Mouse (Mus musculus): Measurements from ENCODE around the gene Tnfsf13. TPM values are rescaled to one million over a fixed set of nuclear protein-coding genes. Genes with fewer than 3 reads are reported as not detected.

The Tnfsf13 gene
- polyA plus RNA-seq, 1 experiment from 2014 or later: not detected

DNA sequence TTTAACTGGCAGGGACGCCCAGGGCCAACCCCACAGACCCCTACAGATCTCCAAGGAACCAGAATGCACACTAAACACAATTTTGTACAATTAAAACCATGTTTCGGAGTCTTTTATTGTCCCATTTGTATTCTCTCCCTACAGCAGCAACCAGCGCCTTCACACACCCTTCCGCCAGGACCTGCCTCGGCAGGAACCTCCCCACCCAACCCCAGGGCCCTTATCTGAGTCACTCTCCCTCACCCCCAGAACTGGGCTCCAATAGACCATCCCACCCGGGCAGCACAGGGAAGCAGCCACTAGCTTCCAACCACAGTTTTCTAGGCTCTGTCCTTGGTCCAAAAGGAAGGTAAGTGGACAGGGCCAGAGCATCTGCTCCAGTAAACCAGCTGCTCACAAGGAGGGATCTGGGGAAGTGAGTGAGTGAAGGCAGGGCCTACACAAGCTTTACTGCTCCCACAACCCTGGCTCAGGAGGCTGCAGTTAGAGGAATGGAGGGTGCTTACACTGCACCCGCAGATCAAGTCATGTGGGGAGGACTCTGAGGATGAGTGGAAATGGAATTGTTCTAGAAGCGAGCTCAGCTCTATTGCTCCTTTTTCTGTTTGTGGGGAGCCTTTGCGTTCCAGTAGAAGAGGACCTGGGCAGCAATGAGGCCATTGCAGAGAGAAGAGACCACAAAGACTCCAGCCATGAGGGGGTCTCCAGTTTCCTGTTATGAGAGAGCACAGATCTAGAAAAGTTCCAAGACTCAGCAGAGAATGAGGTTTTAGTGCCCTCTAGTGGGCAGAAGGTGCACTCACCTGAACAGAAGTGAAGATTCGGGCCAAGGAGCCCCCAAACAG lies 28.7 kb downstream of the Tnfsf13 start:
- H3K4me1 ChIP-seq (replicated peaks; ENCODE audit: control insufficient read depth, insufficient read depth, low read length): no peaks in the 10 kb centered on the region; the same call in 1 of the 2 replicates
- H3K9me3 ChIP-seq (ENCODE audit: control insufficient read depth, low read length): no peaks in the 10 kb centered on the region
- peaks cover 11% of the 10 kb centered on the region for H3K36me3 ChIP-seq (ENCODE audit: control insufficient read depth, insufficient read depth, low read length)
- DNase-seq (ENCODE audit: low spot score) (peak; percentile 80), ATAC-seq (ENCODE audit: low FRiP score) (no peak)
- H3K27ac ChIP-seq (ENCODE audit: low read depth, low read length): peak overlapping the region; percentile 14; the same call in 1 of the 2 replicates
- H3K9ac ChIP-seq (ENCODE audit: low read depth, low read length): no peak overlapping the region
- H3K27me3 ChIP-seq (ENCODE audit: control insufficient read depth, insufficient read depth, low read length): no peaks in the 10 kb centered on the region
- 82% methylated on average over 10 of the region's 10 CpGs for WGBS
- H3K4me3 ChIP-seq (ENCODE audit: low read depth, low read length): no peak overlapping the region
- no peak overlapping the region for H3K4me2 ChIP-seq (replicated peaks; ENCODE audit: low read depth, low read length)

- Histone ChIP-seq H3K4me1 (replicated peaks; ENCODE audit: control insufficient read depth, insufficient read depth, low read length) (no peaks in the 10 kb centered on the region; the same call in 1 of the 2 replicates), H3K4me3 (ENCODE audit: low read depth, low read length) (no peak overlapping the region), H3K36me3 (ENCODE audit: control insufficient read depth, insufficient read depth, low read length) (peaks cover 15% of the 10 kb centered on the region), H3K9me3 (ENCODE audit: control insufficient read depth, low read length) (no peaks in the 10 kb centered on the region), H3K4me2 (replicated peaks; ENCODE audit: low read depth, low read length) (no peak overlapping the region), H3K9ac (ENCODE audit: low read depth, low read length) (no peak overlapping the region), H3K27me3 (ENCODE audit: control insufficient read depth, insufficient read depth, low read length) (no peaks in the 10 kb centered on the region), H3K27ac (ENCODE audit: low read depth, low read length) (no peak overlapping the region)
- 77% methylated on average over 5 of the region's 5 CpGs for WGBS
- DNase-seq (ENCODE audit: low spot score): no peak
- no peak for ATAC-seq (ENCODE audit: low FRiP score)
These were observed 29.5 kb downstream of the Tnfsf13 start for GRCm38 (mm10) chr11:69656065-69656455.

- 24% methylated on average over 34 of the region's 34 CpGs for WGBS
- no peak within 1 kb of the TSS for H3K27ac ChIP-seq (ENCODE audit: low read depth, low read length)
- ATAC-seq (ENCODE audit: low FRiP score): peak; percentile 78
- DNase-seq (ENCODE audit: low spot score): peak; percentile 87
- no peaks in the 10 kb centered on the region for H3K27me3 ChIP-seq (ENCODE audit: control insufficient read depth, insufficient read depth, low read length)
- no peaks in the 10 kb centered on the region for H3K9me3 ChIP-seq (ENCODE audit: control insufficient read depth, low read length)
- peak within 1 kb of the TSS; percentile 14; the same call in 1 of the 2 replicates for H3K4me3 ChIP-seq (ENCODE audit: low read depth, low read length)
- H3K4me2 ChIP-seq (replicated peaks; ENCODE audit: low read depth, low read length): no peak within 1 kb of the TSS; the same call in none of the 2 replicates
- no peaks in the 10 kb centered on the region; the same call in 1 of the 2 replicates for H3K4me1 ChIP-seq (replicated peaks; ENCODE audit: control insufficient read depth, insufficient read depth, low read length)
- peaks cover 21% of the 10 kb centered on the region for H3K36me3 ChIP-seq (ENCODE audit: control insufficient read depth, insufficient read depth, low read length)
- H3K9ac ChIP-seq (ENCODE audit: low read depth, low read length): no peak within 1 kb of the TSS
These were observed 30.1 kb downstream of the Tnfsf13 start, which contains the start of gene Sox15 for GRCm38 (mm10) chr11:69655264-69656064. TSS of gene Sox15 (plus strand) at chr11:69655314.

- peaks cover 26% of the 10 kb centered on the region for H3K36me3 ChIP-seq (ENCODE audit: control insufficient read depth, insufficient read depth, low read length)
- 53% methylated on average over 9 of the region's 9 CpGs for WGBS
- H3K9me3 ChIP-seq (ENCODE audit: control insufficient read depth, low read length): no peaks in the 10 kb centered on the region
- no peak overlapping the region for H3K9ac ChIP-seq (ENCODE audit: low read depth, low read length)
- H3K4me2 ChIP-seq (replicated peaks; ENCODE audit: low read depth, low read length): no peak overlapping the region; the same call in 1 of the 2 replicates
- DNase-seq (ENCODE audit: low spot score) (no peak), ATAC-seq (ENCODE audit: low FRiP score) (no peak)
- H3K27ac ChIP-seq (ENCODE audit: low read depth, low read length): no peak overlapping the region
- H3K4me1 ChIP-seq (replicated peaks; ENCODE audit: control insufficient read depth, insufficient read depth, low read length): no peaks in the 10 kb centered on the region; the same call in 1 of the 2 replicates
- H3K27me3 ChIP-seq (ENCODE audit: control insufficient read depth, insufficient read depth, low read length): no peaks in the 10 kb centered on the region
- no peak overlapping the region for H3K4me3 ChIP-seq (ENCODE audit: low read depth, low read length)
These were observed 30.8 kb downstream of the Tnfsf13 start for GRCm38 (mm10) chr11:69654760-69655159.

DNA sequence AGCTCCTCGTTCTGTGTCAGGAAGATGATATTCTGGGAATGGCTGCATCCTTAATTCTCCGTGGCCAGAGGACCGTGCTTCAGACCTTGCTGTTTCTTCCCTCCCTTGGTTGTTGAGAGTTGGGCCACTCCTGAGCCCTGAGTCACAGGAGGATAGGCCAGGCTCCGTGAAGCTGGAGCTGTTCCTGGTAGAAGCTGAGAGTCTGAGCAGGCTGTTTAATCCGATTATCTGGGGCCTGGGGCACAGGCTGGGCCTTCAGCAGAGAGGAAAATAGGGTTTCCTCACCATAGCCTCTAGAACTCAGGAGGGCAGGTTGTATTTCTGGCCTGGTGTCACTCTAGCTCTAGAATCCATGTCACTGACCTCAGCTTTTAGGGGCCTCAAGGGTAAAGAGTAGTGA lies 32.2 kb downstream of the Tnfsf13 start:
- DNase-seq (ENCODE audit: low spot score) (no peak), ATAC-seq (ENCODE audit: low FRiP score) (no peak)
- Histone ChIP-seq H3K4me3 (ENCODE audit: low read depth, low read length) (no peak overlapping the region), H3K27me3 (ENCODE audit: control insufficient read depth, insufficient read depth, low read length) (no peaks in the 10 kb centered on the region), H3K27ac (ENCODE audit: low read depth, low read length) (no peak overlapping the region), H3K4me1 (replicated peaks; ENCODE audit: control insufficient read depth, insufficient read depth, low read length) (no peaks in the 10 kb centered on the region; the same call in 1 of the 2 replicates), H3K9ac (ENCODE audit: low read depth, low read length) (no peak overlapping the region), H3K9me3 (ENCODE audit: control insufficient read depth, low read length) (no peaks in the 10 kb centered on the region), H3K36me3 (ENCODE audit: control insufficient read depth, insufficient read depth, low read length) (peaks cover 32% of the 10 kb centered on the region), H3K4me2 (replicated peaks; ENCODE audit: low read depth, low read length) (no peak overlapping the region)
- 74% methylated on average over 5 of the region's 5 CpGs for WGBS

GRCm38 (mm10) chr11:69645860-69646259 lies 39.7 kb downstream of the Tnfsf13 start:
- Histone ChIP-seq H3K27ac (ENCODE audit: low read depth, low read length) (no peak overlapping the region), H3K9ac (ENCODE audit: low read depth, low read length) (no peak overlapping the region), H3K4me1 (replicated peaks; ENCODE audit: control insufficient read depth, insufficient read depth, low read length) (no peaks in the 10 kb centered on the region), H3K4me3 (ENCODE audit: low read depth, low read length) (no peak overlapping the region), H3K27me3 (ENCODE audit: control insufficient read depth, insufficient read depth, low read length) (no peaks in the 10 kb centered on the region), H3K4me2 (replicated peaks; ENCODE audit: low read depth, low read length) (no peak overlapping the region), H3K9me3 (ENCODE audit: control insufficient read depth, low read length) (no peaks in the 10 kb centered on the region), H3K36me3 (ENCODE audit: control insufficient read depth, insufficient read depth, low read length) (peaks cover 44% of the 10 kb centered on the region)
- 94% methylated on average over 5 of the region's 5 CpGs for WGBS
- DNase-seq (ENCODE audit: low spot score): no peak
- no peak for ATAC-seq (ENCODE audit: low FRiP score)

DNA sequence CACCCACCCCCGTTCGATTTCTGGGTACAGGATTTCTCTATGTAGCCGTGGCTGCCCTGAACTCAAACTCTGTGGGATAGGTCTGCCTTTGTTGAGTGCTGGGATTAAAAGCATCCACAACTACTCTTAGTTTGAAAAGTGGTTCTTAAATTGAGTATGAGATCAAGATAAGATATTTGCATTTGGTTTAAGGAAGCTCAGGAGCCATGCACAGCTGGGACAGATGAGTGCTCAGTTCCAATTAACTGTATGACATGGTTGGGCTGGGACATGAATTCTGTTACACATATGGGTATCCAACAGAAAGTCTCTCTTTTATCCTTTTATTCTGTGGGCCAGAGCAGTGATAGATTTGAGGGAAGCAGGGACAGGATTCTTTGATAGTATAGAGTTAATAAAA lies 50.1 kb downstream of the Tnfsf13 start:
- 89% methylated on average over 3 of the region's 3 CpGs for WGBS
- H3K27ac ChIP-seq (ENCODE audit: low read depth, low read length): no peak overlapping the region
- no peak overlapping the region for H3K4me2 ChIP-seq (replicated peaks; ENCODE audit: low read depth, low read length)
- peaks cover 4% of the 10 kb centered on the region; the same call in 1 of the 2 replicates for H3K36me3 ChIP-seq (ENCODE audit: control insufficient read depth, insufficient read depth, low read length)
- H3K27me3 ChIP-seq (ENCODE audit: control insufficient read depth, insufficient read depth, low read length): no peaks in the 10 kb centered on the region
- no peak overlapping the region for H3K9ac ChIP-seq (ENCODE audit: low read depth, low read length)
- peaks cover 3% of the 10 kb centered on the region for H3K4me1 ChIP-seq (replicated peaks; ENCODE audit: control insufficient read depth, insufficient read depth, low read length)
- no peak overlapping the region for H3K4me3 ChIP-seq (ENCODE audit: low read depth, low read length)
- H3K9me3 ChIP-seq (ENCODE audit: control insufficient read depth, low read length): no peaks in the 10 kb centered on the region
- DNase-seq (ENCODE audit: low spot score) (no peak), ATAC-seq (ENCODE audit: low FRiP score) (no peak)

DNA sequence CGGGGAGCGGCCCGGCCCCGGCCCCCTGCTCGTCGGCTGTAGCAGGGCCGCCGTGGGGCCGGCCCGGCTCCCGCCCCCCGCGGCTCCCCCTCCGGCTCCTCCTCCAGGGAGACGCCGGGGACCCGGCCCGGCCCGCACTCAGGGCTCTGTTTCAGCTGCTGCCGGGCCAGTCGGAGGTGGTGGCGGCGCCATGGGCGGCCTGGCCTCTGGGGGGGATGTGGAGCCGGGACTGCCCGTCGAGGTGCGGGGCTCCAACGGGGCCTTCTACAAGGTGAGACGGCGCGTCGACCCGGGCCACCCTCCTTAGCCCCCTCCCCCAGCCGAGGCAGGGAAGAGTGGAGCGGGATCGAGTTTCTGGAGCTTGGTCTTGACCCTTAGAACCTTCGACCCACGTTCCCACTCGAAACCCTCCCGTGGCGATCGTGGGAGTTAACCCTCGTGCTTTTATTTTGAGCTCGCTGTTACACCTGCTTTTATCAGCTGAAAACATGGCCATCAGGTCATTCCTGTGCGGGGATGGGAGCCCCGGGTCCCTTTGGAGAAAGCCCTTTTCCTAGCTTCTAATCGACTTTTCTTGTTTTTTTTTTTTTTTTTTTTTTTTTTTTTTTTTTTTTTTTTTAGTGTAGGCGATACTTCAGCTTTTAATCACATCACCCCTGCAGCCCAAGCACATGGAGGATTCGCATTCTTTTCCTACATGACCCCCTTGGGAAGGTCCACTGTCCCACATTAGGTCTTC lies 52.3 kb downstream of the Tnfsf13 start:
- Histone ChIP-seq H3K36me3 (ENCODE audit: control insufficient read depth, insufficient read depth, low read length) (no peaks in the 10 kb centered on the region), H3K27me3 (ENCODE audit: control insufficient read depth, insufficient read depth, low read length) (no peaks in the 10 kb centered on the region), H3K27ac (ENCODE audit: low read depth, low read length) (peak overlapping the region; percentile 97), H3K9ac (ENCODE audit: low read depth, low read length) (peak overlapping the region; percentile 98), H3K4me1 (replicated peaks; ENCODE audit: control insufficient read depth, insufficient read depth, low read length) (peaks cover 3% of the 10 kb centered on the region), H3K9me3 (ENCODE audit: control insufficient read depth, low read length) (no peaks in the 10 kb centered on the region), H3K4me2 (replicated peaks; ENCODE audit: low read depth, low read length) (peak overlapping the region; percentile 75), H3K4me3 (ENCODE audit: low read depth, low read length) (peak overlapping the region; percentile 98)
- DNase-seq (ENCODE audit: low spot score) (no peak), ATAC-seq (ENCODE audit: low FRiP score) (peak; percentile 55)
- 1% methylated on average over 46 of the region's 50 CpGs for WGBS

Measured in hindbrain, embryonic 11.5 days (tissue).